Mouse (Mus musculus) thymus, adult 2 months (tissue): ENCODE results near the gene Kank4. TPM values are rescaled to one million over a fixed set of nuclear protein-coding genes. Genes with fewer than 3 reads are reported as not detected.

ENCODE experiments used
- DNase-seq: peaks from one replicate; pipeline ENCODE4 v3.0.0; 2021
- H3K27ac ChIP-seq: fragments of 200-500 bp; 2 replicates; pipeline ENCODE4 v1.5.1; 2012; ENCODE audit warnings: low read length, control low read depth; ENCODE audit not compliant: control insufficient read depth, insufficient read depth
- H3K27me3 ChIP-seq: fragments of 200-500 bp; 2 replicates; pipeline ENCODE4 v1.6.1; 2012; ENCODE audit warnings: mild to moderate bottlenecking, low read length, moderate library complexity, mixed read lengths; ENCODE audit not compliant: control insufficient read depth, insufficient read depth
- H3K36me3 ChIP-seq: fragments of 200-500 bp; 2 replicates; pipeline ENCODE4 v1.6.1; 2012; ENCODE audit warnings: mild to moderate bottlenecking, low read length, moderate library complexity; ENCODE audit not compliant: control insufficient read depth, insufficient read depth
- H3K4me1 ChIP-seq: fragments of 200-500 bp; replicated peaks from 2 replicates; pipeline ENCODE4 v1.6.1; 2012; ENCODE audit warnings: low read length; ENCODE audit not compliant: control insufficient read depth, insufficient read depth
- H3K4me3 ChIP-seq: fragments of 200-500 bp; 2 replicates; pipeline ENCODE4 v1.5.1; 2012; ENCODE audit warnings: mild to moderate bottlenecking, low read length, control low read depth, moderate library complexity; ENCODE audit not compliant: control insufficient read depth, insufficient read depth
- CTCF ChIP-seq: fragments of 200-500 bp; IDR thresholded peaks from 2 replicates; pipeline ENCODE4 v1.5.1; 2012; ENCODE audit warnings: mild to moderate bottlenecking, control low read depth, low read length, moderate library complexity, borderline replicate concordance; ENCODE audit not compliant: control insufficient read depth, poor library complexity, insufficient read depth; ENCODE audit errors: extremely low read depth
- POLR2A ChIP-seq: fragments of 200-500 bp; IDR thresholded peaks from 2 replicates; pipeline ENCODE4 v1.6.1; 2012; ENCODE audit warnings: mild to moderate bottlenecking, low read length, control low read depth, moderate library complexity; ENCODE audit not compliant: control insufficient read depth, poor library complexity, insufficient read depth; ENCODE audit errors: extremely low read depth
- WGBS: fragments of 180-500 bp; shearing (Covaris S2); methylation state at CpG from one replicate; pipeline ENCODE4 v1.1.7; 2018; 5-methylcytosine and 5-hydroxymethylcytosine counted together
- polyA plus RNA-seq: library from polyadenylated mRNA; depleted of rRNA; stranded (reverse); fragments of >200 nt; gene quantifications from 2 replicates; pipeline ENCODE4 v1.2.3, GENCODE M21; 2012

Kank4 gene
- polyA plus RNA-seq, 1 experiment: 0.31 TPM

DNA sequence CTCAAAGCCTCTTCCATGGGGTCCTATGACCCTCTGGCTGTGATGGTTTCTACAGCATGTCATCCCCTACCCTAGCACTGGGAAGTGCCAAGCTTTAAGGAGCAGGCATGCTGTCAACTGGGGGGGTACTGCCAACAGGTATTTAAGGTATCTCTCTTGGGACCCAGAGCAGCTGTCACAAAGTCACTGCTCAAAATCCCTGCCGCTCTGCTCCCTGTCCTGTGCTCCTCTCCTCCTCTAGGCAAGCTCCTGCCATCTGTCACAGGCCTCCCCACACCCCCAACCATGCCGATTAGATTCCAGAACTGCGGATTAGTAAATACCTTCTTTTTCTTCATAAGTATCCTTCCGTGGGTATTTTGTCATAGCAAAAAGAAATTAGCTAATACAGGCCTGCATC lies 62.9 kb downstream of the Kank4 start:
- Histone ChIP-seq H3K27me3 (no peaks in the 10 kb centered on the region), H3K4me1 (no peaks in the 10 kb centered on the region), H3K27ac (no peak overlapping the region), H3K4me3 (no peak overlapping the region), H3K36me3 (no peaks in the 10 kb centered on the region)
- WGBS: 90% methylated on average over 4 of the region's 4 CpGs
- no peak for DNase-seq
- TF ChIP-seq POLR2A: no peak
- TF ChIP-seq CTCF: no peak

DNA sequence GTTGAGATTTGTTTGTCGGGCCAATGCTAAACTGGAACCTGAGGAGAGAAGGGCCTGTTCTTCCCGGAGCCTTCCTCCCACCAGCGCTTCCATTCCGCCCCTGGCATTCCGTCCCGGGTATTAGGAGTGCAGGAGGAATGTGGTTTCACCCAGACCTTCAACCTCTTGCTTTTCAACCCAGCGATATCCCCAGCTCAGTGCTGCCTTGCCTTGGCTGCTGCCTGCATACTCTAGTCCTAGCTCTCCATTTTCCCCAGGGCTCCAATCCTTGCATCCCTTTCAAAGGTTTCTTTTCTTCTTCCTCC lies 73.5 kb downstream of the Kank4 start:
- DNase-seq: no peak
- Histone ChIP-seq H3K36me3 (no peaks in the 10 kb centered on the region), H3K27me3 (no peaks in the 10 kb centered on the region), H3K4me1 (no peaks in the 10 kb centered on the region), H3K4me3 (no peak overlapping the region), H3K27ac (no peak overlapping the region)
- WGBS: 52% methylated on average over 7 of the region's 7 CpGs
- no peak for TF ChIP-seq POLR2A
- TF ChIP-seq CTCF: no peak

DNA sequence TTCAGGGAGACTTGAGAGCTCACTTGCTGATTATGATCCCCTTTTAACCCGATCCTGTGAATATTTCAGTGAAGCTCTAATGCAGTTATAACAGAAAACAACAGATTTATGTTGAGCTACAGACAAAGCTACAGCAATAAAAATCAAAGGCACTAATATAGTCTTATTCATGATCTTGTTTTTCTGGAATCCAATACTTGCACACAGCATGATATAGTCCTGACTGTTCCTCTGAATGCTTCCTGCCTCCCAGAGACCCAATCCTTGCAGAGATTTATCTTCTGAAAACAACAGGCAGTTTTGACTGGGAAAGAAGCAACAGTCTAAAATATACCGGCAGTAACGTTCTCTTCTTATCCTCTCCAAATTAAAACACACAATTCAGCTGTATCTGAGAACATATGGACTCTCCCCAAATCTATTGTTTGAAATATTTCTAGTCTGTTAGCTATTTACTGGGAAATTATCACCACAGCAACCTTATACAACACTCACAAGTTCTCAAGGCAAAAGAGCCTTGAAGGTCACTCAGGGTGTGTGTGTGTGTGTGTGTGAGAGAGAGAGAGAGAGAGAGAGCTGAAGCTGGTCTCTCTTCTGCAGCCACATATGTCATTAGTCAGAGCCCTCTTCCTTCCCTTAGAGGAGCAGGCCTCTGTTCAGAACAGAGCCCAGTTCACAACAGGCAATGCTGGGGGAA lies 74.0 kb downstream of the Kank4 start:
- Histone ChIP-seq H3K4me1 (no peaks in the 10 kb centered on the region), H3K27me3 (no peaks in the 10 kb centered on the region), H3K27ac (no peak overlapping the region), H3K36me3 (no peaks in the 10 kb centered on the region), H3K4me3 (no peak overlapping the region)
- 88% methylated on average over 3 of the region's 3 CpGs for WGBS
- no peak for TF ChIP-seq POLR2A
- TF ChIP-seq CTCF: no peak
- no peak for DNase-seq

DNA sequence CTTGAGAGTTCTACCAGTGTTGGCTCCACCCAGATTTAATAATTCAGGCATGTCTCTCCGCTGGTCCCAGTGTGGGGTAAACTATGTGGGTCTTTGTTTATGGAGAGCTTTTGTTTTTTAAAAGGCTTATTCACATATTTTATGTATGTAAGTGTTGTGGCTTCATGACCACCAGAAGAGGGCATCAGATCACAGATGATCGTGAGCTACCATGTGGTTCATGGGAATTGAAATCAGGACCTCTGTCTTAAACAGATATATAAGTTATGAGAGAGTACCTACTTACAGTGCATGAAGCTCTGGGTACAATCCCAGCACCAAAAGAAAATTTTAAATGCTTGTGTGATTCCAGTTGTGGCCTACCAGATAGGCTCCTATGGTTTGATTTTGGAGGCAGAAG lies 77.6 kb downstream of the Kank4 start:
- H3K36me3 ChIP-seq: no peaks in the 10 kb centered on the region
- DNase-seq: no peak
- no peaks in the 10 kb centered on the region for H3K27me3 ChIP-seq
- no peak overlapping the region for H3K27ac ChIP-seq
- no peak overlapping the region for H3K4me3 ChIP-seq
- 53% methylated on average over 2 of the region's 2 CpGs for WGBS
- TF ChIP-seq CTCF: no peak
- TF ChIP-seq POLR2A: no peak
- no peaks in the 10 kb centered on the region for H3K4me1 ChIP-seq

DNA sequence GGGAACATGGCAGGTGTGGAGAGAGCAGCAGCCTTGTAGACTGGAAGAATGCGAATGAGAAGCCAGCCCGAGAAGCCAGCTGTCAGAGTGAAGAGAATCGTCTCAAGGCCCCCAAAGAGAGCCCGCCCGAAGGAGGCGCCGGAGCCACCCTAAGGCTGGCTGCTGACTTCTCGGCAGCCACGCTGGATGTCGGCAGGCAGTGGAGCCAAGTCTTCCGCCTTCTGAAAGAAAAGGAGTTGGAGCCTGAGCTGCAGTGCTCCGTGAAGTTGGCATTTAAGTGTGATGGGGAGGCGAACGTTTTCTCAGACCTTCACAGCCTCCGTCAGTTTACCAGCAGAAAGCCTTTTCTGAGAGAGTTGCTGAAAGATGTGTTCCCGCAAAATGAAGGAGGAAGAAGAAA lies 83.7 kb downstream of the Kank4 start:
- WGBS: 96% methylated on average over 16 of the region's 16 CpGs
- no peak overlapping the region for H3K4me3 ChIP-seq
- DNase-seq: no peak
- H3K27ac ChIP-seq: no peak overlapping the region
- H3K27me3 ChIP-seq: no peaks in the 10 kb centered on the region; the same call in 1 of the 2 replicates
- TF ChIP-seq POLR2A: no peak
- TF ChIP-seq CTCF: no peak
- H3K4me1 ChIP-seq: no peaks in the 10 kb centered on the region
- no peaks in the 10 kb centered on the region for H3K36me3 ChIP-seq

DNA sequence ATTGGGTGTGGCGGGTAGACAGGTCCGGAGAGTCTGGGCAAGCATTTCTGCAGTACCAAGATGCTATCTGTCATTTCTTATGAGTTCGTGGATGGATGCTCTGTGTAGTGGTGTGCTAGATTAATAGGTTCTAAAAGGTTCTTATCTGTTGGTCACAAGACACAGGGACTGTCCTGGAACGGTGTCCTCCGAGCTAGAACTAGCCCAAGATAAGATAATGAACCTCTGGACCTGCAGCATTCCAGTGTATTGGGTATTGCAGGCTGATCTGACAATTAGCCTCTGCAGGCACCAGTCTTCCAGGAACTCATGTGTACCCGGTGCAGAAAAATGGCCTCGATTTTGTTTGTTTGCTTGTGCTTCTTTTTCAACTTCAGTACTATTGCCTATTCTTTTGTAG lies 88.6 kb downstream of the Kank4 start:
- H3K4me3 ChIP-seq: no peak overlapping the region
- DNase-seq: no peak
- WGBS: 72% methylated on average over 7 of the region's 7 CpGs
- TF ChIP-seq CTCF: no peak
- no peak for TF ChIP-seq POLR2A
- no peaks in the 10 kb centered on the region for H3K36me3 ChIP-seq
- peaks cover 9% of the 10 kb centered on the region; the same call in 1 of the 2 replicates for H3K27me3 ChIP-seq
- no peaks in the 10 kb centered on the region for H3K4me1 ChIP-seq
- H3K27ac ChIP-seq: no peak overlapping the region

DNA sequence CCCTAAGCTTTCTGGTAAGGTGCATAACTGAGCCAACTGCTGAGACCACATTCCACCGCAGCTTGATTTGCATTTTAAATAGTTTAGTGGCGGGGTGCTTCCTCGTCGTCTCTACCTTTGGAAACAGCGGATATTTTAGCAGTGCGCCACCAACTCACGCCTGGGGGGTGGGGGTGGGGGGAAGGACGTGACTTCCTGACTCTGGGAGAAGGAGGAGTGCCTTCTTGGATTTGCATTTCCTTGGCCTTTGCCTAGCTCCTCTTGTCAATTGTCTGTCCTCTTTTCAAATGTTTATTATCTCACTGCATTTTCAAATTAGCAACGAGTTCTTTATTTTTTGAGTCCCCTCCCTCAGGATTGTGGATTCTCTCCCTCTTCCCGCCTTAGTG lies 89.4 kb downstream of the Kank4 start:
- Histone ChIP-seq H3K4me3 (no peak overlapping the region), H3K36me3 (no peaks in the 10 kb centered on the region), H3K27ac (no peak overlapping the region), H3K4me1 (no peaks in the 10 kb centered on the region), H3K27me3 (peaks cover 9% of the 10 kb centered on the region; the same call in 1 of the 2 replicates)
- WGBS: 7% methylated on average over 10 of the region's 10 CpGs
- TF ChIP-seq CTCF: no peak
- DNase-seq: no peak
